ENCODE assay signal across 16 mouse cellular contexts in genomic region chr13:43614667-43615066, GRCm38 (mm10). TPM values are rescaled to one million over a fixed set of nuclear protein-coding genes. Genes with fewer than 3 reads are reported as not detected.
A peak's percentile ranks its signal among the peaks of the same experiment; 100 is the strongest.
DNase-seq lines count a peak whose midpoint lies in the region; ATAC-seq and TF ChIP-seq lines count a peak whose summit lies in the region.
"Had no signal": no experiment of that assay in that cellular context is flagged by ENCODE, and none has a peak within 500 bp of the region (broad histone marks: within the 10 kb centered on the region; RNA-seq: fewer than 3 reads in every experiment).

No protein-coding gene starts in this region.

- no peak for ATAC-seq in hindbrain, embryonic 11.5 days (ENCODE audit: low FRiP score)
- no peak for ATAC-seq in neural tube, embryonic 12.5 days (ENCODE audit: low FRiP score, low read depth)
- ATAC-seq in hindbrain, embryonic 14.5 days (ENCODE audit: low FRiP score), result no peak

- TF ChIP-seq CTCF in cerebellum, adult 2 months (IDR thresholded peaks at IDR 0.05; ENCODE audit: borderline replicate concordance, insufficient read depth, low read depth, low read length), result no peak

- no peak for DNase-seq in hindbrain, embryonic 10.5 days (ENCODE audit: low spot score)
- DNase-seq in hindbrain, embryonic 11.5 days (ENCODE audit: low spot score), result no peak
- DNase-seq in neural tube, embryonic 10.5 days (ENCODE audit: extremely low spot score, low spot score), result no peak
- no peak for DNase-seq in hindbrain, embryonic 14.5 days (ENCODE audit: low spot score)
- no peak for DNase-seq in thymus, postnatal 4 days
- DNase-seq in cerebellum, adult 2 months, result no peak
- no peak for DNase-seq in gastrocnemius, postnatal 14 days
- DNase-seq: heart, adult 11 months; heart, postnatal 4 days; lung, postnatal 10 days; right cerebral cortex, postnatal 25 days had no signal

- no peak overlapping the region for H3K4me3 ChIP-seq in hindbrain, embryonic 10.5 days
- no peak overlapping the region for H3K4me3 ChIP-seq in hindbrain, embryonic 11.5 days (ENCODE audit: low read depth, low read length)
- no peak overlapping the region for H3K4me3 ChIP-seq in neural tube, embryonic 12.5 days
- no peak overlapping the region for H3K4me3 ChIP-seq in hindbrain, embryonic 14.5 days (replicated peaks; ENCODE audit: low read length)
- no peak overlapping the region for H3K4me3 ChIP-seq in cerebellum, adult 2 months (replicated peaks; ENCODE audit: insufficient read depth, low read depth, low read length)

- no peak overlapping the region for H3K4me2 ChIP-seq in hindbrain, embryonic 11.5 days (replicated peaks; ENCODE audit: low read depth, low read length)
- peak overlapping the region; percentile 84 for H3K4me2 ChIP-seq in neural tube, embryonic 12.5 days (replicated peaks)
- peak overlapping the region; percentile 67 for H3K4me2 ChIP-seq in hindbrain, embryonic 14.5 days (replicated peaks)

- H3K27me3 ChIP-seq in hindbrain, embryonic 10.5 days (ENCODE audit: insufficient read depth, poor library complexity, severe bottlenecking), result peaks cover 38% of the 10 kb centered on the region; the same call in 1 of the 2 replicates
- no peaks in the 10 kb centered on the region; the same call in 1 of the 2 replicates for H3K27me3 ChIP-seq in hindbrain, embryonic 11.5 days (ENCODE audit: control insufficient read depth, insufficient read depth, low read length)
- no peaks in the 10 kb centered on the region for H3K27me3 ChIP-seq in neural tube, embryonic 12.5 days (replicated peaks)
- H3K27me3 ChIP-seq in hindbrain, embryonic 14.5 days (ENCODE audit: control insufficient read depth, insufficient read depth, low read length), result no peaks in the 10 kb centered on the region
- H3K27me3 ChIP-seq in cerebellum, adult 2 months (ENCODE audit: control insufficient read depth, insufficient read depth, low read length), result no peaks in the 10 kb centered on the region

- H3K4me1 ChIP-seq in hindbrain, embryonic 10.5 days (replicated peaks), result peaks cover 26% of the 10 kb centered on the region
- peaks cover 4% of the 10 kb centered on the region; the same call in 1 of the 2 replicates for H3K4me1 ChIP-seq in hindbrain, embryonic 11.5 days (replicated peaks; ENCODE audit: control insufficient read depth, insufficient read depth, low read length)
- peaks cover 13% of the 10 kb centered on the region for H3K4me1 ChIP-seq in neural tube, embryonic 12.5 days
- H3K4me1 ChIP-seq in hindbrain, embryonic 14.5 days (replicated peaks; ENCODE audit: control insufficient read depth, insufficient read depth, low read length), result peaks cover 18% of the 10 kb centered on the region
- peaks cover 11% of the 10 kb centered on the region; the same call in 1 of the 2 replicates for H3K4me1 ChIP-seq in cerebellum, adult 2 months (ENCODE audit: control insufficient read depth, insufficient read depth, low read length)

- intact Hi-C loops in gastrocnemius, postnatal 14 days (cut with DNase I; ENCODE audit: low total_unique reads), result no loop called here

- H3K9ac ChIP-seq in hindbrain, embryonic 11.5 days (ENCODE audit: low read depth, low read length), result no peak overlapping the region
- H3K9ac ChIP-seq in neural tube, embryonic 12.5 days, result no peak overlapping the region
- H3K9ac ChIP-seq in hindbrain, embryonic 14.5 days, result no peak overlapping the region; the same call in 1 of the 2 replicates

- WGBS in hindbrain, embryonic 10.5 days, result 76% methylated on average over 3 of the region's 3 CpGs
- 68% methylated on average over 3 of the region's 3 CpGs for WGBS in hindbrain, embryonic 11.5 days
- 56% methylated on average over 3 of the region's 3 CpGs for WGBS in neural tube, embryonic 12.5 days
- WGBS in hindbrain, embryonic 14.5 days, result 44% methylated on average over 3 of the region's 3 CpGs
- WGBS in cerebellum, adult 2 months, result 89% methylated on average over 3 of the region's 3 CpGs

- TF ChIP-seq POLR2A in cerebellum, adult 2 months (IDR thresholded peaks at IDR 0.05; ENCODE audit: borderline replicate concordance, insufficient read depth, low read length), result no peak

- no peaks in the 10 kb centered on the region for H3K36me3 ChIP-seq in hindbrain, embryonic 10.5 days
- H3K36me3 ChIP-seq in hindbrain, embryonic 11.5 days (ENCODE audit: control insufficient read depth, insufficient read depth, low read length), result no peaks in the 10 kb centered on the region
- no peaks in the 10 kb centered on the region for H3K36me3 ChIP-seq in neural tube, embryonic 12.5 days
- no peaks in the 10 kb centered on the region for H3K36me3 ChIP-seq in hindbrain, embryonic 14.5 days (replicated peaks; ENCODE audit: control insufficient read depth, insufficient read depth)
- H3K36me3 ChIP-seq: limb, embryonic 12.5 days; midbrain, embryonic 12.5 days had no signal

- H3K27ac ChIP-seq in hindbrain, embryonic 10.5 days, result peak overlapping the region; percentile 93
- no peak overlapping the region for H3K27ac ChIP-seq in hindbrain, embryonic 11.5 days (ENCODE audit: low read depth, low read length)
- no peak overlapping the region for H3K27ac ChIP-seq in neural tube, embryonic 12.5 days
- H3K27ac ChIP-seq in hindbrain, embryonic 14.5 days, result 0 out of 2 replicates have a peak overlapping the region, but pooled peaks have one; percentile 84
- H3K27ac ChIP-seq in cerebellum, adult 2 months (ENCODE audit: insufficient read depth, low read length), result no peak overlapping the region
- H3K27ac ChIP-seq: kidney, postnatal 0 days had no signal

- no peaks in the 10 kb centered on the region for H3K9me3 ChIP-seq in hindbrain, embryonic 10.5 days
- H3K9me3 ChIP-seq in hindbrain, embryonic 11.5 days (ENCODE audit: control insufficient read depth, low read length), result no peaks in the 10 kb centered on the region
- no peaks in the 10 kb centered on the region for H3K9me3 ChIP-seq in neural tube, embryonic 12.5 days
- no peaks in the 10 kb centered on the region for H3K9me3 ChIP-seq in hindbrain, embryonic 14.5 days (ENCODE audit: control insufficient read depth, low read length)
- H3K9me3 ChIP-seq: limb, embryonic 12.5 days; midbrain, embryonic 12.5 days had no signal

RNA-seq across cellular contexts. Expression of gene Rnf182, which starts 0.8 kb away (rescaled TPM):
- 4.6 and 6.6 TPM in 2 replicates for polyA plus RNA-seq in hindbrain, embryonic 10.5 days (2016; fragmentation: Nextera tagmentation; extraction: Ambion mirVana)
- polyA plus RNA-seq in hindbrain, embryonic 11.5 days (2014; fragmentation: Nextera tagmentation; extraction: Ambion mirVana), result 9.9 and 10.4 TPM in 2 replicates
- polyA plus RNA-seq in neural tube, embryonic 12.5 days (2016; fragmentation: Nextera tagmentation; extraction: Ambion mirVana), result 9.1 and 14.1 TPM in 2 replicates
- 35.6 and 35.8 TPM in 2 replicates for polyA plus RNA-seq in hindbrain, embryonic 14.5 days (2014; fragmentation: Nextera tagmentation; extraction: Ambion mirVana)
- 28.4 and 33.8 TPM in 2 replicates for polyA plus RNA-seq in cerebellum, adult 2 months (2012; rRNA removed)
- total RNA-seq in gastrocnemius, postnatal 14 days (2021), result under 1 TPM; 0.18 to 0.27 TPM
- total RNA-seq: common myeloid progenitor, adult 5-6 weeks had no signal

RNA-seq across cellular contexts. Expression of gene Mcur1, which starts 54.7 kb away (rescaled TPM):
- 7.3 and 8.9 TPM in 2 replicates for polyA plus RNA-seq in hindbrain, embryonic 10.5 days (2016; fragmentation: Nextera tagmentation; extraction: Ambion mirVana)
- 9.8 and 10.8 TPM in 2 replicates for polyA plus RNA-seq in hindbrain, embryonic 11.5 days (2014; fragmentation: Nextera tagmentation; extraction: Ambion mirVana)
- 9.8 and 12.5 TPM in 2 replicates for polyA plus RNA-seq in neural tube, embryonic 12.5 days (2016; fragmentation: Nextera tagmentation; extraction: Ambion mirVana)
- polyA plus RNA-seq in hindbrain, embryonic 14.5 days (2014; fragmentation: Nextera tagmentation; extraction: Ambion mirVana), result 8.6 and 9.5 TPM in 2 replicates
- 17.7 and 19.3 TPM in 2 replicates for polyA plus RNA-seq in cerebellum, adult 2 months (2012; rRNA removed)
- total RNA-seq in gastrocnemius, postnatal 14 days (2021), result 10 to 100 TPM; 21.1 to 21.8 TPM

Comparison
In these comparisons a context has a peak if more than half of its experiments do, and no peak if none do; other contexts are left out.
1. H3K27ac ChIP-seq: peak in hindbrain, embryonic 10.5 days (single experiment) and hindbrain, embryonic 14.5 days (single experiment); none in hindbrain, embryonic 11.5 days (single experiment), neural tube, embryonic 12.5 days (single experiment) and cerebellum, adult 2 months (single experiment).